Mouse (Mus musculus) liver, postnatal 0 days (tissue): ENCODE results near the gene Klhl31. TPM values are rescaled to one million over a fixed set of nuclear protein-coding genes. Genes with fewer than 3 reads are reported as not detected.

Source experiments
- ATAC-seq: fragments of 200-750 bp; cut with Nextera tagmentation; 2 replicates; pipeline ENCODE4 v1.8.0; 2017; ENCODE audit warnings: mild to moderate bottlenecking, moderate library complexity
- DNase-seq: peaks from one replicate; pipeline ENCODE4 v3.0.0-alpha.2; 2016
- H3K27ac ChIP-seq: fragments of 300-500 bp; sonication (generic); 2 replicates; pipeline ENCODE4 v1.5.1; 2014; ENCODE audit warnings: antibody characterized with exemption, moderate library complexity, mild to moderate bottlenecking, low read depth
- H3K27me3 ChIP-seq: fragments of 300-500 bp; sonication (generic); 2 replicates; pipeline ENCODE4 v1.6.1; 2014; ENCODE audit warnings: low read length, control low read depth, mixed read lengths; ENCODE audit not compliant: insufficient read depth
- H3K36me3 ChIP-seq: fragments of 300-500 bp; sonication (generic); replicated peaks from 2 replicates; pipeline ENCODE4 v1.6.1; 2014; ENCODE audit warnings: mild to moderate bottlenecking, control low read depth, low read length, moderate library complexity, mixed read lengths; ENCODE audit not compliant: insufficient read depth
- H3K4me1 ChIP-seq: fragments of 300-500 bp; sonication (generic); 2 replicates; pipeline ENCODE4 v1.6.1; 2014; ENCODE audit warnings: antibody characterized with exemption, mild to moderate bottlenecking, control low read depth; ENCODE audit not compliant: insufficient read depth
- H3K4me2 ChIP-seq: fragments of 300-500 bp; sonication (generic); 2 replicates; pipeline ENCODE4 v1.6.1; 2014; ENCODE audit warnings: low read depth, mild to moderate bottlenecking, low read length, moderate library complexity, mixed read lengths
- H3K4me3 ChIP-seq: fragments of 300-500 bp; sonication (generic); 2 replicates; pipeline ENCODE4 v1.5.1; 2014; ENCODE audit warnings: low read depth, low read length
- H3K9ac ChIP-seq: fragments of 300-500 bp; sonication (generic); replicated peaks from 2 replicates; pipeline ENCODE4 v1.6.1; 2014; ENCODE audit warnings: mild to moderate bottlenecking, moderate library complexity
- H3K9me3 ChIP-seq: fragments of 300-500 bp; sonication (generic); 2 replicates; pipeline ENCODE4 v1.6.1; 2016; ENCODE audit warnings: mild to moderate bottlenecking, control low read depth, low read length, mixed read lengths
- CTCF ChIP-seq: sonication (generic); IDR thresholded peaks from 2 replicates; pipeline ENCODE4 v1.5.1; 2016; ENCODE audit warnings: antibody characterized with exemption, low read depth
- EP300 ChIP-seq: IDR thresholded peaks from 2 replicates; pipeline ENCODE4 v1.6.1; 2016; ENCODE audit warnings: antibody characterized with exemption, low read depth, mild to moderate bottlenecking
- WGBS: fragments of 180-500 bp; shearing (Covaris S2); extraction: QIAGEN DNeasy Blood & Tissue Kit; methylation state at CpG from one replicate; pipeline ENCODE4 v1.1.7; 2014; ENCODE audit not compliant: insufficient replicate concordance; 5-methylcytosine and 5-hydroxymethylcytosine counted together
- polyA plus RNA-seq: library from polyadenylated mRNA; unstranded; fragments of >200 nt; fragmentation: Nextera tagmentation; extraction: Ambion mirVana; gene quantifications from 2 replicates; pipeline ENCODE4 v1.2.1, GENCODE M21; 2015

Klhl31 gene
- polyA plus RNA-seq, 1 experiment from 2014 or later = 0.06 TPM

- Histone ChIP-seq H3K9me3 (no peaks in the 10 kb centered on the region), H3K27ac (no peak overlapping the region), H3K36me3 (no peaks in the 10 kb centered on the region), H3K4me3 (no peak overlapping the region), H3K4me2 (no peak overlapping the region), H3K27me3 (no peaks in the 10 kb centered on the region), H3K4me1 (no peaks in the 10 kb centered on the region), H3K9ac (no peak overlapping the region)
- TF ChIP-seq EP300 (no peak), CTCF (no peak)
- 77% methylated on average over 3 of the region's 3 CpGs for WGBS
- ATAC-seq (no peak), DNase-seq (no peak)
Measured at GRCm38 (mm10) chr9:77632432-77632831, 3.9 kb upstream of the Klhl31 start.

DNA sequence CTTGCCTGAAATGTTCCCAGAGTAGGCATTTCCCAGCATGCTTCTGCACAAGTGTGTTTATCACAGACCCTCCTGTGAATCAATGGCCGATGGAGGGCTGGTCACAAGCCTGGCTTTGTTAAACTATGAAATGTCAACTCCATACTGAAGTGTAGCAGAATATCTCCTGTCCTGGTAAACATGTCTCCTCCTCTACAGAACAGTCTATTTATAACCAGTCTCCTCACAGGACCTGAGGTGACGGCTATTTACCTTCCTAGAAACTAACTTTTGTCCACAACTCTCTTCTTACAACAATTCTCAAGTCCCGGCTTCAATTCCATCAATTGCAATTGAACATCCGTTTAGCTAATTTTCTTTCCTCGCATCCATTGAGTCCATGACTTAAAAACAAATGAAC lies 297 bp upstream of the Klhl31 start:
- H3K9me3 ChIP-seq = no peaks in the 10 kb centered on the region
- ATAC-seq = no peak
- WGBS = 77% methylated on average over 5 of the region's 5 CpGs
- no peak overlapping the region for H3K4me3 ChIP-seq
- no peak overlapping the region for H3K9ac ChIP-seq
- H3K27ac ChIP-seq = no peak overlapping the region
- H3K4me1 ChIP-seq = no peaks in the 10 kb centered on the region
- H3K27me3 ChIP-seq = no peaks in the 10 kb centered on the region
- H3K4me2 ChIP-seq = no peak overlapping the region
- no peak for DNase-seq
- no peaks in the 10 kb centered on the region for H3K36me3 ChIP-seq
- TF ChIP-seq CTCF (no peak), EP300 (no peak)

DNA sequence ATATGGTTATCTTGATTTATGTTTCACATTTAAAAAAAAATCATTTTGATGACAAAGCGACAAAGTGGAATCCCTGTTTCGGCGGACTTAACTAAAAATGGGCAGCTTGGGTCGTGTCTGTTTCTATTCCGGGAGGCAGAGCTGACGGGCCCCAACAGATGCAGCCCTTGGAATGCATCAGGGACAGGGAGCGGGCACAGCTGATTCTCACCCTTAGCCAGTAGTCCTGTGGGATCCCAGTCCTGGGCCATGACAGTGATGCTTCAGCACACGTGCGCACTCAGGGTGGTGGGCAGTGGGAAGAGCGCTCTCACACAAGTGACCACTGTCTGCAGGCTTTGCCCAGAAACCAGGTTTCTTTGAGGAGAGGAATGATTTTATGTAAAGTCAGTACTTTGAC lies 1.1 kb downstream of the Klhl31 start:
- Histone ChIP-seq H3K9ac (no peak overlapping the region), H3K9me3 (no peaks in the 10 kb centered on the region), H3K4me3 (no peak overlapping the region), H3K36me3 (no peaks in the 10 kb centered on the region), H3K4me1 (no peaks in the 10 kb centered on the region), H3K27ac (no peak overlapping the region), H3K27me3 (no peaks in the 10 kb centered on the region), H3K4me2 (no peak overlapping the region)
- no peak for TF ChIP-seq EP300
- TF ChIP-seq CTCF = no peak
- ATAC-seq (no peak), DNase-seq (no peak)
- 76% methylated on average over 10 of the region's 10 CpGs for WGBS

DNA sequence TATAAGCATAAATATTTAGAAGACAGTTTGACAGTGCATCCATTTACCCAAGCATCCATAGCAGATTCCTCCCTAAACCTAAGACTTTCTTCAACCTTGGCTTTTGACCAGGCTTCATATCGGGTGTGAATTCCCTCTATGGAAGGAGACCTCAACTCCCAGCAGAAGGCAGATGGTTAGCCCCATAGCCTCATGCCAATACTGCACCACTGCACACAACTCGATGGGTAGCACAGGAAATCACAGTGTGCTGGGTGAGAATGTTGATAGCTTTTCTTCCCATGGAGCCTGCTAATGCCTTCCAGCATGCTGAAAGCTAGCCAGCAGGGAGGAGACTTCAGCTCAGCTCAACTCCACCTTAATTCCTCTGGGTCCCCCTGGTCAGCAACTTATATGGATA lies 8.9 kb downstream of the Klhl31 start:
- Histone ChIP-seq H3K27me3 (no peaks in the 10 kb centered on the region), H3K36me3 (no peaks in the 10 kb centered on the region), H3K4me3 (no peak overlapping the region), H3K9ac (no peak overlapping the region), H3K4me2 (no peak overlapping the region), H3K9me3 (no peaks in the 10 kb centered on the region), H3K4me1 (no peaks in the 10 kb centered on the region), H3K27ac (no peak overlapping the region)
- no peak for ATAC-seq
- WGBS = 61% methylated on average over 2 of the region's 2 CpGs
- TF ChIP-seq EP300 = no peak
- TF ChIP-seq CTCF = no peak
- DNase-seq = no peak

DNA sequence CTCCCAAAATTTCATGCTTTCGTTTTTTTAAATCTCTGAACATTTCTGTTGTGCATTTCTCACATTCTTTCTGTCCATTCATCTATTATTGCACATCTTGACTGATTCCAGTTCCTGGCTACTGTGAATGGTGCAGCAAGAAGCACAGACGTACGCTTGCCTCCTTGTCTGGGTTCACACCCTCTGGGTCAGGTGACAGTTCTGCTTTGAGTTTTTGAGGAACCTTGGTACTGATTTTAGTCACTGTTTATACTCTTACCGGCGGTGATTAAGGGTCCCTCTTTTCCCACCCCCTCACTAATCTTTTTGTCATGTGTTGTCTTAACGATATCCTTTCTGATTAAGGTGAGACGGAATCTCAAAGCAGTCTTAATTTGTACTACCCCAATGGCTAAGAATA lies 15.5 kb downstream of the Klhl31 start:
- WGBS = 54% methylated on average over 7 of the region's 7 CpGs
- Histone ChIP-seq H3K27ac (no peak overlapping the region), H3K9ac (no peak overlapping the region), H3K4me1 (peaks cover 8% of the 10 kb centered on the region), H3K9me3 (no peaks in the 10 kb centered on the region), H3K27me3 (peaks cover 9% of the 10 kb centered on the region; the same call in 1 of the 2 replicates), H3K4me2 (no peak overlapping the region), H3K4me3 (no peak overlapping the region), H3K36me3 (no peaks in the 10 kb centered on the region)
- TF ChIP-seq EP300 (no peak), CTCF (no peak)
- DNase-seq (no peak), ATAC-seq (no peak)

- no peaks in the 10 kb centered on the region for H3K9me3 ChIP-seq
- TF ChIP-seq CTCF (no peak), EP300 (no peak)
- no peak overlapping the region for H3K9ac ChIP-seq
- ATAC-seq = no peak
- DNase-seq = no peak
- H3K27me3 ChIP-seq = peaks cover 9% of the 10 kb centered on the region; the same call in 1 of the 2 replicates
- no peaks in the 10 kb centered on the region for H3K36me3 ChIP-seq
- H3K4me2 ChIP-seq = no peak overlapping the region
- no peak overlapping the region for H3K27ac ChIP-seq
- peaks cover 8% of the 10 kb centered on the region for H3K4me1 ChIP-seq
- WGBS = 71% methylated on average over 3 of the region's 3 CpGs
- H3K4me3 ChIP-seq = no peak overlapping the region
Measured at GRCm38 (mm10) chr9:77653907-77654306, 17.6 kb downstream of the Klhl31 start.
